Mouse (Mus musculus): ENCODE measurements around the gene Hoxc6. TPM values are rescaled to one million over a fixed set of nuclear protein-coding genes. Genes with fewer than 3 reads are reported as not detected.

Gene Hoxc6
- not detected in 2 replicates for polyA plus RNA-seq (2015; fragmentation: Nextera tagmentation; extraction: Ambion mirVana)

DNA sequence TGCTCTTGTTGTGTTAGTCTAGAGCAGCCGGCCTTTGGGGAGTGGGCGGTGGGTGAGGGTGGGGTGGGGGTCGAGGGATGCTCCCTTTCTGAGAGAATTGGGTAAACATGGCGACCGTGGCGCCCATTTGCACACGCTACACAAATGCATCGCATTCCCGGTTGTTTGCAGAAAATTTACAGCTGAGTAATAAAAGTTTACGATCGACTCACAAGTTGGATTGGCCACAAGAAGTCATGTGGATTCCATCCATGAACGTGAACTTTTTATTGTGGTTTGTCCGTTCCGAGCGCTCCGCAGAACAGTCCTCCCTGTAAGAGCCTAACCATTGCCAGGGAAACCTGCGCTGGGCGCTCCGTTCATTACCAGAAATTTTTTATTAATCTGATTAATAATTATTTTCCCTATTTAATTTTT, at the start of gene Hoxc6:
Gene Hoxc6, plus strand, starts transcription at position 319 of the 417 bp plus-strand sequence.
- 1% methylated on average over 19 of the region's 19 CpGs for WGBS
- H3K4me3 ChIP-seq: peak within 1 kb of the TSS; percentile 29; the same call in 1 of the 2 replicates
- H3K36me3 ChIP-seq (ENCODE audit: poor library complexity, severe bottlenecking): no peaks in the 10 kb centered on the region
- peaks cover 9% of the 10 kb centered on the region for H3K4me1 ChIP-seq
- H3K9me3 ChIP-seq (replicated peaks): no peaks in the 10 kb centered on the region
- peaks cover 99% of the 10 kb centered on the region for H3K27me3 ChIP-seq
- ATAC-seq: no peak
- no peak within 1 kb of the TSS for H3K27ac ChIP-seq
- H3K4me2 ChIP-seq: peak within 1 kb of the TSS; percentile 58
- no peak within 1 kb of the TSS for H3K9ac ChIP-seq

GRCm38 (mm10) chr15:102948842-102949241, 49.2 kb upstream of the Hoxc6 start:
- Histone ChIP-seq H3K36me3 (ENCODE audit: poor library complexity, severe bottlenecking) (no peaks in the 10 kb centered on the region), H3K4me2 (no peak overlapping the region), H3K27me3 (peaks cover 100% of the 10 kb centered on the region), H3K9me3 (replicated peaks) (no peaks in the 10 kb centered on the region), H3K9ac (no peak overlapping the region), H3K4me1 (no peaks in the 10 kb centered on the region), H3K4me3 (no peak overlapping the region), H3K27ac (no peak overlapping the region)
- WGBS: 10% methylated on average over 2 of the region's 2 CpGs
- ATAC-seq: no peak

GRCm38 (mm10) chr15:102949696-102950095, 48.4 kb upstream of the Hoxc6 start:
- H3K9me3 ChIP-seq (replicated peaks): no peaks in the 10 kb centered on the region
- H3K36me3 ChIP-seq (ENCODE audit: poor library complexity, severe bottlenecking): no peaks in the 10 kb centered on the region
- H3K4me3 ChIP-seq: no peak overlapping the region
- peaks cover 100% of the 10 kb centered on the region for H3K27me3 ChIP-seq
- H3K4me1 ChIP-seq: no peaks in the 10 kb centered on the region
- no peak for ATAC-seq
- no peak overlapping the region for H3K27ac ChIP-seq
- 2% methylated on average over 20 of the region's 20 CpGs for WGBS
- H3K9ac ChIP-seq: no peak overlapping the region
- H3K4me2 ChIP-seq: no peak overlapping the region

DNA sequence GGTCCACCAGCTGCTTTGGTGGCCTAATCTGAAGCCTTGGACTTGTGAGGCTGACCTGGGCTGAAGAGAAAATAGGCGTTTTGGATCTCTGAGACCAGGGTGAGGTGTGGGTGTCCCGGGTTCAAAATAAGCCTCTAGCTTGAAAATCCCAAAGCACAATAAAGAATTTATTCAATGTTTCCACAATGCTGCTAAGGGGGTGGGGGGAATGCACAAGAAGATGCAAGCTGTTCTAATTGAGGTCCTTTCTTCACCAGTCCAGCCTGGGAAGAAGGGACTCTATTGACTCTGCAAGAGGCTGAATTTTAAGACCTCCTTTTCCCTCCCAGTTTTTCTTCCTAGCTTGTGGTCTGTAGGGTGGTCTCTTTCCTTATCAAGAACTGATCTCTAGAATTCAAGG, 47.2 kb upstream of the Hoxc6 start:
- 11% methylated on average over 2 of the region's 2 CpGs for whole genome bisulfite sequencing
- Histone ChIP-seq H3K4me2 (no peak overlapping the region), H3K27me3 (peaks cover 100% of the 10 kb centered on the region), H3K9me3 (replicated peaks) (no peaks in the 10 kb centered on the region), H3K9ac (no peak overlapping the region), H3K36me3 (ENCODE audit: poor library complexity, severe bottlenecking) (no peaks in the 10 kb centered on the region), H3K4me3 (no peak overlapping the region), H3K27ac (no peak overlapping the region), H3K4me1 (no peaks in the 10 kb centered on the region)
- no peak for ATAC-seq

DNA sequence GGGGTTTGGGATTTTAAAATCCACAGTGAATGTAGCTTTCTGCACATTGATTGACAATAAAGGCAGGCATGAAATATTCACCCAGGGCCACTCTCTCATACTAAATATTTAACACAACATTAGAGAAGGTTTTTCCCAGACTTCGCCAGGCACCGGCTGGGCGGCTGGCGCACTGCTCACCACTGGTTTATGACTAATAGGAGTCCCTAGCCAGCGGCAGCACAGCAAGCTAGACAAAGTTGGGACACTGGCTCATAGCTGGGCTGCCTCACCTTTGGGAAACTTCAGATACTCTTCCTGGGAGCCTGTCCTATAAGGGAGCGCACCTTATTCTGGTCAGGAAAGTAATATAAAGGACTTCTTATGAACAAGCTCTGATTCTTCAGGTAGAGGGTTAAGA, 44.5 kb upstream of the Hoxc6 start:
- Histone ChIP-seq H3K4me1 (no peaks in the 10 kb centered on the region), H3K4me3 (no peak overlapping the region), H3K27ac (no peak overlapping the region), H3K27me3 (peaks cover 100% of the 10 kb centered on the region), H3K4me2 (no peak overlapping the region), H3K9ac (no peak overlapping the region), H3K9me3 (replicated peaks) (no peaks in the 10 kb centered on the region), H3K36me3 (ENCODE audit: poor library complexity, severe bottlenecking) (no peaks in the 10 kb centered on the region)
- no peak for ATAC-seq
- 2% methylated on average over 6 of the region's 6 CpGs for WGBS

GRCm38 (mm10) chr15:102954192-102955006, 43.7 kb upstream of the Hoxc6 start, which contains the start of gene Hoxc11:
Hoxc11 (plus strand) TSS chr15:102954427.
- no peak within 1 kb of the TSS for H3K9ac ChIP-seq
- no peaks in the 10 kb centered on the region for H3K4me1 ChIP-seq
- no peak for ATAC-seq
- no peak within 1 kb of the TSS for H3K27ac ChIP-seq
- H3K4me3 ChIP-seq: no peak within 1 kb of the TSS
- WGBS: under 1% methylated on average over 56 of the region's 57 CpGs
- H3K9me3 ChIP-seq (replicated peaks): no peaks in the 10 kb centered on the region
- no peak within 1 kb of the TSS for H3K4me2 ChIP-seq
- H3K36me3 ChIP-seq (ENCODE audit: poor library complexity, severe bottlenecking): no peaks in the 10 kb centered on the region
- peaks cover 99% of the 10 kb centered on the region for H3K27me3 ChIP-seq

GRCm38 (mm10) chr15:102955007-102955382, 43.1 kb upstream of the Hoxc6 start:
- Histone ChIP-seq H3K27me3 (peaks cover 99% of the 10 kb centered on the region), H3K36me3 (ENCODE audit: poor library complexity, severe bottlenecking) (no peaks in the 10 kb centered on the region), H3K4me3 (no peak overlapping the region), H3K9me3 (replicated peaks) (no peaks in the 10 kb centered on the region), H3K4me1 (no peaks in the 10 kb centered on the region), H3K27ac (no peak overlapping the region), H3K9ac (no peak overlapping the region), H3K4me2 (no peak overlapping the region)
- no peak for ATAC-seq
- under 1% methylated on average over 28 of the region's 28 CpGs for WGBS

DNA sequence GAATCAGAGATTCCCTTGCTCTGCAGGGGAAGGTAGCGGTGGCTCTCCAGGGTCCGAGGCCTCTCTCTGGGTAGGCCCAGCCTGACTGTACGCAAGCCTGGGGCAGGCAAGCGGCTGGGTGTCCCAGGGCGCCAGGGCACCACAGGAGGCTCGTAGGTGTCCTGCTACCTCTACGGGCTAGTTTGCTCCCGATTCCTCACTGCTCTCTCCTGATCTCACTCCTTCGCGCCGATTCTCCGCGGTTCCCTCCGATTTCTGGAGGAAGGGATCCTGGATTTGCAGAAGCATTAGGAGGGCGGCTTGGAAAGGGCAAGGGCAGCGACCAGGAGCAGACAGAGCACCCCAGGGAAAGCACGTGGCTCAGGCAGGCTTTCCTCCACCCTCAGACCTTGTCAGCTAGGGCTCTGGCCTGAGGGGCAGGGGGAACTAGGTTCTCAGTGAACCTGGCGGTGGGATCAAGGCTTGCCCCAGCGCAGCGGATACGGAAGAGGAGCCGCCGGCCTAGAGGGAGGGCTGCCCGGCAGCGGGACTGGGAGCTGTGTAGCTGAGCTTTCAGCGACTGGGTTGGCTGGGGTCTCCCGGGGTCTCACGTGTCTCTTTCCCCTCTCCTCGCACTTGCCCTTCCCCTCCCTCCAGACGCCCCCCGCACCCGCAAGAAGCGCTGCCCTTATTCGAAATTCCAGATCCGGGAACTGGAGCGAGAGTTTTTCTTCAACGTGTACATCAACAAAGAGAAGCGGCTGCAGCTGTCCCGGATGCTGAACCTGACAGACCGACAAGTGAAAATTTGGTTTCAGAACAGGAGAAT, 42.0 kb upstream of the Hoxc6 start:
- no peak for ATAC-seq
- Histone ChIP-seq H3K4me3 (no peak overlapping the region), H3K36me3 (ENCODE audit: poor library complexity, severe bottlenecking) (no peaks in the 10 kb centered on the region), H3K9me3 (replicated peaks) (no peaks in the 10 kb centered on the region), H3K9ac (no peak overlapping the region), H3K27me3 (peaks cover 99% of the 10 kb centered on the region), H3K27ac (no peak overlapping the region), H3K4me2 (no peak overlapping the region), H3K4me1 (no peaks in the 10 kb centered on the region)
- 1% methylated on average over 40 of the region's 40 CpGs for WGBS

DNA sequence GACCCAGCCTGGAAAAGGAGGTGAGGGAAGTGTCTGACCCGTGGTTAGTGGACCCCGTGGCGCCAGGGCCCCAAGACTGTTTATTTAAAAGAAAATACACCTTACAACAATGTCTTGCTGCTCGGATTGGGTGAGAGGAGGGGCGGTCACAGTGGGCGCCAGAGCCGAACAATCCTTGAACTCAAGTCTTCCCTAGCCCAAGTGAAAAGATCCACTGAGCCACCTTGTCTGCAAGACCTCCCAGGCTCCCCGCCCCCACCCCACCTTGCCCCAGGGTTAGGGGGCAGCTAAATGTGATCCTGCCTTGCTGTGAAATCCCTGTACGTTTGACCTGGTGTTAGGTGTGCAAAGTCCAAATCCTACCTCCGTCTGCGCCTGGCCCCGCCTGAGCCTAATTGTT, 41.2 kb upstream of the Hoxc6 start:
- no peak overlapping the region for H3K27ac ChIP-seq
- no peak overlapping the region for H3K4me2 ChIP-seq
- under 1% methylated on average over 12 of the region's 12 CpGs for WGBS
- no peaks in the 10 kb centered on the region for H3K36me3 ChIP-seq (ENCODE audit: poor library complexity, severe bottlenecking)
- no peak overlapping the region for H3K9ac ChIP-seq
- H3K27me3 ChIP-seq: peaks cover 99% of the 10 kb centered on the region
- H3K4me3 ChIP-seq: no peak overlapping the region
- no peaks in the 10 kb centered on the region for H3K9me3 ChIP-seq (replicated peaks)
- ATAC-seq: no peak
- H3K4me1 ChIP-seq: no peaks in the 10 kb centered on the region

DNA sequence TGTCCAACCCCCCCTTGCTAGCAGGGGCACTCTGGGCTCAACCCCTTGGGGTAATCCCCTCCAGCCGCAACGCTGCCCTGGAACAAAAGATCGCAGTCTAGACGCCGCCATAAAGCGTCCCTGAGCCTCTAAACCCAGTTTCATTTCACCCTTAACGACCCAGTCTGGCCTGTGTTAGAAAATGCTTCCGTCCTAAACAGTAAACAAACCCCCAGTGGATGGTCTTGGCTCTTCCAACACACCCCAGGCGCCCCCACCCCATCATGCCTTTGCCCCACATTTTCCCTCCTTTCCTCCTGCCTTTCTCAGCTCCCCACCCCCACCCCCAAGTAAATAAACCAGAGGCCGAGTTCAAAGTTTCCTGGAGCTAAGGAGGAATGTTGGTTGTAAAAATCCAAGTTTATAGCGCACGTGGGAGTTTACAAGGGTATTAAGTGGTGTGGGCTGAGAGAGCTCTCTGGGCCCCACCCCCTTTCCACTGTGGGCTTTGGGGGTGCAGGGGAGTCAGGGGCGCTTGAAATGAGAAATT, 38.3 kb upstream of the Hoxc6 start:
- under 1% methylated on average over 13 of the region's 13 CpGs for WGBS
- Histone ChIP-seq H3K36me3 (ENCODE audit: poor library complexity, severe bottlenecking) (no peaks in the 10 kb centered on the region), H3K27ac (no peak overlapping the region), H3K9ac (no peak overlapping the region), H3K4me2 (no peak overlapping the region), H3K4me3 (no peak overlapping the region), H3K4me1 (no peaks in the 10 kb centered on the region), H3K27me3 (peaks cover 98% of the 10 kb centered on the region), H3K9me3 (replicated peaks) (no peaks in the 10 kb centered on the region)
- ATAC-seq: no peak

- H3K27ac ChIP-seq: no peak overlapping the region
- H3K36me3 ChIP-seq (ENCODE audit: poor library complexity, severe bottlenecking): no peaks in the 10 kb centered on the region
- WGBS: 2% methylated on average over 6 of the region's 6 CpGs
- no peak overlapping the region for H3K4me3 ChIP-seq
- no peaks in the 10 kb centered on the region for H3K9me3 ChIP-seq (replicated peaks)
- H3K4me2 ChIP-seq: no peak overlapping the region
- H3K27me3 ChIP-seq: peaks cover 98% of the 10 kb centered on the region
- peaks cover 5% of the 10 kb centered on the region; the same call in 1 of the 2 replicates for H3K4me1 ChIP-seq
- ATAC-seq: no peak
- H3K9ac ChIP-seq: no peak overlapping the region
These were observed 36.3 kb upstream of the Hoxc6 start for GRCm38 (mm10) chr15:102961728-102962127.

DNA sequence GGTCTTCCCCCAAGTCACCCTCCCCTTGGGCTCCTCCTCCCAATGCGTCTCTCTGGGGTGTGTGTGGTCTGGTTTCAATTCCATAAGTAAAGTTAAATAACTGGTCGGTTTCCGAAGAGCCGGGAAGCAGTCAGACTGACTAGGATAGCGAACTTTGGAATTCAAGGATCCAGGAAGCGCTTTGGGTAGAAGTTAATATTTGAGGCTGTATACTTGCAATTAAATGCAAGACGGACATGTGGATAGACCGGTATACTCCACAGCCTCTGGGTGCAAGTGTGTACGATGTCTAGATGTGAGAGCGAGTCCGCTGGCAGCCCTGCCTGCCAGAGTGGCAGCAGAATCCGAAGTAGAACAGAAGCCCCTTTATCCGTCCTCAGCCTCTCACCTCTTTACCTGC, 35.6 kb upstream of the Hoxc6 start:
- ATAC-seq: no peak
- Histone ChIP-seq H3K36me3 (ENCODE audit: poor library complexity, severe bottlenecking) (no peaks in the 10 kb centered on the region), H3K9me3 (replicated peaks) (no peaks in the 10 kb centered on the region)

More for the DNA sequence above, 35.6 kb upstream of the Hoxc6 start:
- H3K4me2 ChIP-seq: no peak overlapping the region
- no peak overlapping the region for H3K9ac ChIP-seq
- H3K27ac ChIP-seq: no peak overlapping the region
- WGBS: 2% methylated on average over 13 of the region's 13 CpGs
- H3K27me3 ChIP-seq: peaks cover 98% of the 10 kb centered on the region
- H3K4me1 ChIP-seq: peaks cover 6% of the 10 kb centered on the region; the same call in 1 of the 2 replicates
- H3K4me3 ChIP-seq: no peak overlapping the region
